Mouse (Mus musculus) lung, adult 2 months (tissue): ENCODE measurements at regions not wholly inside any gene's neighbourhood (a gene's known extent, or its start where the extent isn't known, plus 50 kb on each side); places are given as distances from the start of the nearest gene placed in this dataset.

Source experiments
- CTCF ChIP-seq: fragments of 200-500 bp; IDR thresholded peaks from 2 replicates; pipeline ENCODE4 v1.5.1; 2011; ENCODE audit warnings: mild to moderate bottlenecking, low read length, control low read depth; ENCODE audit not compliant: insufficient read depth
- POLR2A ChIP-seq: fragments of 200-500 bp; IDR thresholded peaks from 2 replicates; pipeline ENCODE4 v1.6.1; 2011; ENCODE audit warnings: low read depth, mild to moderate bottlenecking, control low read depth, low read length, borderline replicate concordance; ENCODE audit errors: extremely low read depth

- TF ChIP-seq CTCF, result no peak
- TF ChIP-seq POLR2A, result no peak
Observed at GRCm38 (mm10) chr3:128145329-128145728, 249.2 kb upstream of the Fam241a start.
